Mouse (Mus musculus): Measurements from ENCODE around the gene Zmat5.

DNA sequence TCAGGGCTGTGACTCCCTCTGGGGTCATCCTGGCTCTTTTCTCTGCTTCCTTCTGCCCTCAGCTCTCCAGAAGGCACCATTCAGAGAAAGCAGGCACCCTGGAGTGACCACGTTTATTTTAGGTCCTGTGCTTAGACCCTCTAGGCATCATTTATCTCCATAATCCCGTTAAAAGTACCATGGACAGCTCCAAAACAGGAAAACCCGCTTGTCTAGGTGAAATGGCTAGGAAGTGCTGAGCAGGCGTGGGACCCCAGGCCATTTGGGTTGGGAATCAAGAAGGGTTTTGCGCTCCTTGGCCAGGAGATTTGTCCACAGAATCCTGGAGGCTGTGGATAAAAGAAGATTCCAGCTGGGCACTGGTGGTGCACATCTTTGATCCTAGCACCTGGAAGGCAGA, 59.2 kb downstream of the Zmat5 start:
- TF ChIP-seq CTCF (IDR thresholded peaks at IDR 0.05; ENCODE audit: insufficient read depth, low read length) = no peak
- TF ChIP-seq POLR2A (IDR thresholded peaks at IDR 0.05; ENCODE audit: borderline replicate concordance, extremely low read depth, low read depth, low read length) = no peak
